Mouse (Mus musculus): ENCODE measurements at regions not wholly inside any gene's neighbourhood (a gene's known extent, or its start where the extent isn't known, plus 50 kb on each side); places are given as distances from the start of the nearest gene placed in this dataset.

DNA sequence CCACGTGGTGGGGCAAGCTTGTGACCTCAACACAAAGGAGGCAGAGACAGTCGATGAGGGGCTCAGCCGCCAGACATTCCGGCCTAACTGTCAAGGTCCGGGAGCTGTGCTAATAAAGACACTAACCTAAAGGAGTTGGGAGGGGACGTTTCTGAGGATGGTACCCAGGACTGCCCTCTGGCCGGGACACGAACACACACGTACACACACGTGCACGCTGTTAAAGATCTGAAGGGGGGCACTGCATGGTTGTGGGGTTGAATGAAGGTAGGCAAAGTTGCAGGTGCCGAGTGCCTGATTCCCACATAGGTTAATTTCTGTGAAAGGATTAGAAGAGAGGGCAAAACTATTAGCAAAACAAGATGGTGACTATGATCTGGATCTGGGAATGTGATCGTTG is 65.4 kb upstream of the Mitf start:
- no peak for DNase-seq (ENCODE audit: low spot score in 2 of 2)

- no peak for DNase-seq (ENCODE audit: low spot score in 2 of 2)
These were observed 66.0 kb upstream of the Mitf start for GRCm38 (mm10) chr6:97740851-97741201.

DNA sequence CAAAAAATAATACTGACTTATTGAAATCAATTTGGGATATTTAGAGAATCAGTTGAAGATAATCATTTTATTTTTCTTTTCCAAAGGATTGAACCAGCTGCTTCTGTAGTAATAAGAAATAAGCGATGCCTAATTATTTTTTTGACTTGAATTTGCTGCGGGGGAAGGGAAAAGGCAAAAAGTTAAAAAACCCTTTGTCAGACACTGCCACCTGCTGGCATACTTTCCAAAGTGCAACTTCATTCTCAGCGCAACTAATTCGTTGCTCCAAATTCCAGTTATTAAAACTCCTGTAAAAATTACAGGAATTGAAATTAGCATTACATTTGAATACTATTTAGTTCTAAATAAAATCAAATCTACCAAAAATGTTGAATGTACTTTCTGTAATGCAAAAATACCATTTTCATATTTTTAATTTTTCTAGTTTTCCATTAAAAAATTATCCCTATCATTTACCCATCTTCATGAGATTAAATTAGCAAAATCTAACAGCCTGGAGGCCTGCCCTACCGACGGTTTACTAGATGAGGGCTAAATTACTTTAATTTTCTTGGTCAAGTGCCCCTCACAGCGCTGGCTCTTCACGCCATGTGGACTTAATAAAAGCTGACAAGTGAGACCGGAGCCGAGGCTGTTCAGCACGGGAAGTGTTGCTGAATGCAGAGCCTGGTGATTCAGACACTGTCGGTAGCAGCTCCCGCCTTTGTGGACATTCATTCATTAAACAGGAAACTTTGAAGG is 66.6 kb upstream of the Mitf start:
- DNase-seq (ENCODE audit: low spot score in 2 of 2) = peak; percentile 52 to 74

DNA sequence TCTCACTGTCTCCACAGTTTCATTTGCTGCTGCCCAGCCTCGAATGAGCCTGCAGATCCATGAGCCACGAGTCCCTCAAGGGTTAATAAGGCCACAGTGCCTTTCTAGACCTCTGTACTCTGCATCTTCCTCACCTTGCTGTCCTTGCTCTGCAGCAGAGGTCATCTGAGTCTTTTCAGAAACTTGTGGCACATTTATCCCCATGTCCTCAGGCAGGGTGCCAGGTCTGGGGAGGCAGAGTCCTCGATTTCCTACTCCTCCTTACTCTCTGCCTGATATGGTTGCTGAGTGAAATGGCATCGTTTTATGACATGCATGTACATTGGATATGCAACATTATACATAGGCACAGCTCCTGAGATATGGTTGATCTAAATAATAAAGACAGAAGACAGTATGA is 68.0 kb upstream of the Mitf start:
- no peak for DNase-seq (ENCODE audit: low spot score in 2 of 2)

- no peak for DNase-seq (ENCODE audit: low spot score in 2 of 2)
These were observed 76.0 kb upstream of the Mitf start for GRCm38 (mm10) chr6:97730835-97731234.

GRCm38 (mm10) chr6:97718184-97718910 is 88.5 kb upstream of the Mitf start:
- DNase-seq (ENCODE audit: low spot score in 2 of 2) = no peak

GRCm38 (mm10) chr6:97707401-97707800 is 90.1 kb upstream of the Frmd4b start:
- DNase-seq (ENCODE audit: low spot score in 2 of 2) = no peak

DNA sequence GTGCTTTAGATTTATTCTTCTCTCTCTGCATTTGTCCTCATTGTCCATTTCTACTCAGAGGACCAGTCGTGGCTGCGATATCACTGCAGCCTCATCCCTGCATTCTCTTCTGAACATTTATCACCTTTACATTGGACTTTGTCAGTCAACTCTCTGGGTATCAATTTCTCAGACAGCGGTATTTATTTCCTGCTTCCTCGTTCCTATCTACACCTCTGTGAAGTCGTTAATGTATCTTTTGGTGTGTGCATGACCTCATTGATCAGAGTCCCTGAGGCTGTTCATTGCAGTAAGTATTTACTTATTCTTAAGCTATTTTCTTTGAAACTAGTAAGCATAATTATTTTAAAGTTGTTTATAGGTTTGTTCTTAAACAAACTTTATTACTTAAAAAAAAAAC is 87.0 kb upstream of the Frmd4b start:
- DNase-seq (ENCODE audit: low spot score in 2 of 2) = no peak

DNA sequence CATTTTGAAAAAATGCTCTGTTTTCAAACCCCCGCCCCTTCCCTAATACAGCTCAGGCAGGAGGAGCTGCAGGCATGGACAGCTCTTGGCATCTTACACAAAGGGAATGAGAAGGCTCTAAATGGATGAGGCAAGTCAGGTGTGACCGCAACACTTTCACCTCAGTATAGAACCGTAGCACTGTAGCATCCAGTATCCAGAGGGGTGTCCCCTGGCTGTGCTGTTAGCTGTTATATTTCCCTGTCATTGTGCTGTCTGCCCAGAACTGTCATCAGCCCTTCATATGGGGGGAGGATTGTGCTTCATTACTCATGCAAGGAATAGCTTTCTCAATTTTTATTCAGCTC is 82.4 kb upstream of the Frmd4b start:
- no peak for DNase-seq (ENCODE audit: low spot score in 2 of 2)

DNA sequence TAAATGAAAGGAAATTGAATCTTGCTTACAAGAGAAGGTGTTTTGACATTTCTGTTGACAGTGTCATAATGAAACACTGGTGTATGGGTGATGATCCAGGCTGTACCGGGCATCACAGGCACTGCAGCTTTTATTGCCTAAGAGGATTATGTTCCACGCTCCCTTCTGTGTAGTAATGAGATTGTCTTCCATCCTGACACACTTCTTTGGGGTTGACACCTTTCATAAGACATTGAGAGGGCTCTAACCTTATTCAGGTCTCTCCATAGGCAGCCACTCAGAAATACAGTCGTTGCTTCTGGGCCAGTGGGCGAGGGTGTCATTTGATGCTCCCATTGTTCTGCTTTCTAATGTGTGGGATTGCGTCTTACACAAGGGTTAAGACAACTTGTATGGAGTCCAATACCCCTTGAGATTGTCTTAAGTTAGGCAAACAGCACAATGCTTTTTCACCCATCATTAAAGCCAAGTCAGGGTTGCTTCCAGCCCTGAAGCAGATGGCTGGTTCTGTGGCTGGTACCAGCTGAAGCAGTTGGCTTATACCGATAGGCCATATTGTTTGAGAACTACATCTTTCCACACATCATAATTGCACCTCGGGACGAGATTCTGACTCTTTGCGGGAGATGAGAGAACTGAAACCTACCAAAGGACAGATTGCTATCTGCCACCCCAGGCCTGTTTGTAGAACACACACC is 81.9 kb upstream of the Frmd4b start:
- no peak for DNase-seq (ENCODE audit: low spot score in 2 of 2)

DNA sequence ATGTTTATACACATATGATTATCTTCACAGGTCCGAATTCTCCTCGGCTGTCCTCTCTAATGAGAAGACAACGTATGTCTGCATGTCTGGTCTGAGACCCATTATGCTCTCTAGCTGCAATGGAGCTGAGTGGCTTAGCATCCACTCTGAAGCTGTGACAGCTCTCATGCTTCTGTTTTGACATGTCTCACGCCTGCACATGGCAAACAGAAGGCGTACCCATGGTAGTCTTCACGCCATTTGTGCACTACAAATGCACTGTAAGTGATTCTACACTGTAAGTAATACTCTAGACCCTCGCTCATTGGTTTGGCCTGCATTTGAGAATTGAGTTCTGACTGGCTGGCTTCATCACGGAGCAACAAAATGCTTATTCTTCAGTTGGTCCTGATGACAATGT is 75.9 kb upstream of the Frmd4b start:
- DNase-seq (ENCODE audit: low spot score in 2 of 2) = no peak

- DNase-seq (ENCODE audit: low spot score in 2 of 2) = no peak
These were observed 73.8 kb upstream of the Frmd4b start for GRCm38 (mm10) chr6:97691136-97691535.

DNA sequence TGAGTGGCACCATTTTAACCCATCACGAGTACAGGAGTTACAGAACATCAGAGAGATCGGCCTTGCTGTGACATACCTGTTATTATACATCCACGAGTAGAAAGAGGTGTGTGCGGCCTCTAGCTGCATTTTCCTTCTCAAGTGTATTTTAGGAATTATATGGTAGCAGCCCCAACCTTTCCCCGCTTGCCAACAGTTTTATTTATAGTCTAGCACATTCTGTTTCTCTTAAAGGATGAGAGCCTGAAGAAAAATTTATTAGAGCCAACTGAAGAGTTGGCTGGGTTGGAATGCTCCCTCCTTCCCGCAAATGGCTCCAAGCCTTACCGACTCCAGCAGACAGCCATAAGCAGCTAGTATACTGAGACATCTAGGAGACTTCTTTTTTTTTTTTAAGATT is 67.0 kb upstream of the Frmd4b start:
- DNase-seq (ENCODE audit: low spot score in 2 of 2) = peak; percentile 4 to 11

DNA sequence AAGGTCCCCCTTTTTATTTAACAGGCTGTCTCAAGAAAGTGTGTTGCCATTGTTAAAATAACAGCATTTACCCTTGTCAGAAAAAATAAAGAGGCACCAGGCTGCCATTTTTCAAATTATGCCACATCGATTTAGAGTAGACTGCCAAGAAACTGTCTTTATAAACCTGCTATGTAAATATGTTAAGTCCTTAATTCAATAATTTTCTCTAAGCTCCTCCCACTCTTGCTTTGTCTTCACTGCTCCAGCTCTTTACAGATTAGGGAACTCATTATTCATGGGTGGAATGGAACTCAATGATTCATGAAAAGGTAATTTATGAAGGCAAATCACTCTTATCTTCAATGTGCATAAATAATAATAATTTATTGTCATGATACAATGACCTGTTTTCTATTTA is 64.9 kb upstream of the Frmd4b start:
- no peak for DNase-seq (ENCODE audit: low spot score in 2 of 2)

GRCm38 (mm10) chr6:97675181-97675756 is 57.9 kb upstream of the Frmd4b start:
- DNase-seq (ENCODE audit: low spot score in 2 of 2) = peak; percentile 22 to 28

DNA sequence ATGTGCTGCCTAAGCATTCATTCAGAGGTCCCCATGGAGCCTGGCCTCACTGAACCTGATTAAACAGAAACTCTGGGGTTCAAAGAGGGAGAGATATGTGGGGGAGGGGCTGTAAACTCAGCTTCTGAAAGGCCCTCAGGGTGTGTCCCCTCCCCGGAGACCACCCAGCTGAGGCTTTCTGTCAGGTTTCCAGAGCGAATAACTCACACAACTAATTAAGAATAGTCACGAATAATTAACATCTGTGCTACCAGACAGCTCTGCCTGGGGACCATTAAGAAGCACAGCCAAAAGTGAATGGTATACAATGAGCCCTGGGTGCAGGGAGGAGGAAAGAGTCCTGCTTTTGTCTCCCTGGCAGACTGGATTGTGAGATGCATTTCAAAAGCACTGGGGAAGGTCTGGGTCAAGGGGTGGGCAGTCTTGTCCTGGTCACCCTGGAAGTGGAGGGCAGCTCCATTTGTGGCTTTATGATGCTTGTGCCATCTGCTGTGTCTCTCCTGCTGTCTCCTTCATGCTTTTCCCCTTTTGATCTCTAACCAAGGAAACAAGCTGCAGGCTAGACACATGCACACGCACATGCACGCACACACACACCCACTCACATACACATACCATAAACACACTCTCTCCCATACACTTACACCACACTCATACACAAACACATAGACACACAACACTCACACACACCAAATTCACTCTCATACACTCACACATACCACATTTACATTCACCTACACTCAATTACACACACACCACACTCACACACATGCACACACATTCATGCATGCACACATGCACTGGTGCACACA is 49.7 kb upstream of the Frmd4b start:
- DNase-seq (ENCODE audit: low spot score in 2 of 2) = no peak
